ENCODE assay signal across 21 mouse cellular contexts in the genomic region with DNA sequence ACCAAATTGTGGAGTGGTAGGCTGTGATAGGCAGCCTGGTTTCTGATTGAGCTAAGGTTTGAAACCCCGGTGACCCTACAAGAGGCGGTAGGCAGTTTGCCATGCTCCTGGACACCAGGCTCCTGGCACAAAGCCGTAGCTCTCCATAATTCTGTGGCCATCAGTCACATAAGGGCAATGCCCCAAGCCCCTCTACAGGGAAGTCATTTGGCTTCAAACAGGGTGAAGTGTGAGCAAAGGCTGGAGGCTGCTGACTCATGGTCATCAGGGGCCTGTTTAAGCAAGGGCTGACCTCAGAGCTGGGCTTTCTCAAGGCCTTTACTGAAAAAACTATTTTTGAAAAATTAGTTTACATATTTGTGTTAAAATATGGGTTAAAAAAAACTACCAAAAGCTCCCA. TPM values are rescaled to one million over a fixed set of nuclear protein-coding genes. Genes with fewer than 3 reads are reported as not detected.
DNase-seq lines count a peak whose midpoint lies in the region; ATAC-seq lines count a peak whose summit lies in the region.
"Had no signal": no experiment of that assay in that cellular context is flagged by ENCODE, and none has a peak within 500 bp of the region (broad histone marks: within the 10 kb centered on the region; RNA-seq: fewer than 3 reads in every experiment).

No protein-coding gene starts in this region.

- peak; percentile 20 for DNase-seq in gastrocnemius, postnatal 25 days
- no peak for DNase-seq in gastrocnemius, adult 8-10 months (ENCODE audit: low spot score in 2 of 2)
- peak; percentile 66 for DNase-seq in 416B (ENCODE audit: low read depth)
- peak; percentile 74 for DNase-seq in adrenal gland, postnatal 14 days
- DNase-seq in liver, embryonic 13.5 days, result peak; percentile 31
- DNase-seq in testis, postnatal 14 days (ENCODE audit: low spot score), result no peak
- DNase-seq in right cerebral cortex, adult 18-20 months, result no peak
- no peak for DNase-seq in right cerebral cortex, postnatal 25 days
- DNase-seq: B cell, adult 2 months; cerebellum, adult 9-10 months; heart, postnatal 36 days; kidney, adult 8-10 months; kidney, postnatal 25 days; lung, postnatal 10 days; thymus, postnatal 36 days had no signal

- 72% methylated on average over 3 of the region's 3 CpGs for WGBS in liver, embryonic 13.5 days (ENCODE audit: insufficient replicate concordance)

- 0 out of 2 replicates have a peak, but pooled peaks cover 3% of the 10 kb centered on the region for H3K9me3 ChIP-seq in liver, embryonic 13.5 days (replicated peaks)
- H3K9me3 ChIP-seq: embryonic facial prominence, embryonic 13.5 days; forebrain, embryonic 10.5 days; limb, embryonic 15.5 days had no signal

- ATAC-seq in liver, embryonic 13.5 days (ENCODE audit: low read depth), result no peak
- ATAC-seq: activated CD4-positive, CD25-positive, alpha-beta regulatory T cell, adult 4 months; Patski had no signal

- no peak overlapping the region for H3K4me3 ChIP-seq in liver, embryonic 13.5 days (replicated peaks)
- H3K4me3 ChIP-seq: embryonic facial prominence, embryonic 13.5 days; forebrain, embryonic 10.5 days; heart, embryonic 13.5 days; limb, embryonic 15.5 days had no signal

- no peak overlapping the region for H3K4me2 ChIP-seq in liver, embryonic 13.5 days
- H3K4me2 ChIP-seq: embryonic facial prominence, embryonic 13.5 days; heart, embryonic 13.5 days; limb, embryonic 15.5 days had no signal

- H3K27me3 ChIP-seq in liver, embryonic 13.5 days, result no peaks in the 10 kb centered on the region
- H3K27me3 ChIP-seq: embryonic facial prominence, embryonic 13.5 days; heart, embryonic 13.5 days; limb, embryonic 15.5 days; Patski had no signal

- H3K4me1 ChIP-seq in liver, embryonic 13.5 days (replicated peaks), result peaks cover 40% of the 10 kb centered on the region
- H3K4me1 ChIP-seq: embryonic facial prominence, embryonic 13.5 days; forebrain, embryonic 10.5 days; limb, embryonic 15.5 days had no signal

- H3K9ac ChIP-seq in liver, embryonic 13.5 days, result no peak overlapping the region
- H3K9ac ChIP-seq: embryonic facial prominence, embryonic 13.5 days; heart, embryonic 13.5 days; limb, embryonic 15.5 days had no signal

- H3K27ac ChIP-seq in liver, embryonic 13.5 days, result peak overlapping the region; percentile 88; the same call in 1 of the 2 replicates
- H3K27ac ChIP-seq: embryonic facial prominence, embryonic 13.5 days; forebrain, embryonic 10.5 days; heart, embryonic 13.5 days; limb, embryonic 15.5 days had no signal

- H3K36me3 ChIP-seq in liver, embryonic 13.5 days, result no peaks in the 10 kb centered on the region
- H3K36me3 ChIP-seq: embryonic facial prominence, embryonic 13.5 days; forebrain, embryonic 10.5 days; heart, embryonic 13.5 days; limb, embryonic 15.5 days had no signal

RNA-seq across cellular contexts. Expression of gene Rheb, which starts 11.8 kb away (rescaled TPM):
- 10 to 100 TPM; 53.8 to 60.9 TPM for total RNA-seq in gastrocnemius, postnatal 25 days (2021)
- 10 to 100 TPM; 66.8 to 69.7 (median 67.7) TPM for total RNA-seq in gastrocnemius, adult 8-10 months (2022)
- total RNA-seq in adrenal gland, postnatal 14 days (2021), result 68.6 and 76.1 TPM in 2 replicates
- 105 and 133 TPM in 2 replicates for polyA plus RNA-seq in liver, embryonic 13.5 days (2015; fragmentation: Nextera tagmentation; extraction: Ambion mirVana)

Comparison
In these comparisons a context has a peak if more than half of its experiments do, and no peak if none do; other contexts are left out.
1. DNase-seq: peak in gastrocnemius, postnatal 25 days (single experiment), 416B (single experiment), adrenal gland, postnatal 14 days (single experiment) and liver, embryonic 13.5 days (single experiment); none in gastrocnemius, adult 8-10 months (0 of 2), testis, postnatal 14 days (single experiment), right cerebral cortex, adult 18-20 months (single experiment) and right cerebral cortex, postnatal 25 days (single experiment).